17 mouse cellular contexts compared by ENCODE assay signal in genomic region chr10:93691344-93691743, GRCm38 (mm10). TPM values are rescaled to one million over a fixed set of nuclear protein-coding genes. Genes with fewer than 3 reads are reported as not detected.
DNase-seq lines count a peak whose midpoint lies in the region; ATAC-seq and TF ChIP-seq lines count a peak whose summit lies in the region.
"Had no signal": no experiment of that assay in that cellular context is flagged by ENCODE, and none has a peak within 500 bp of the region (broad histone marks: within the 10 kb centered on the region; RNA-seq: fewer than 3 reads in every experiment).

No protein-coding gene starts in this region.

- 0 out of 2 replicates have a peak overlapping the region, but pooled peaks have one; percentile 11 for H3K4me2 ChIP-seq in lung, embryonic 14.5 days
- H3K4me2 ChIP-seq in stomach, postnatal 0 days (replicated peaks; ENCODE audit: low read depth), result no peak overlapping the region
- H3K4me2 ChIP-seq in liver, embryonic 11.5 days, result no peak overlapping the region
- H3K4me2 ChIP-seq: hindbrain, embryonic 12.5 days had no signal

- no peaks in the 10 kb centered on the region for H3K36me3 ChIP-seq in lung, embryonic 14.5 days (ENCODE audit: insufficient read depth)
- no peaks in the 10 kb centered on the region for H3K36me3 ChIP-seq in stomach, postnatal 0 days (ENCODE audit: control insufficient read depth, insufficient read depth, low read length)
- H3K36me3 ChIP-seq in liver, embryonic 11.5 days (ENCODE audit: control insufficient read depth, insufficient read depth, low read length), result no peaks in the 10 kb centered on the region
- H3K36me3 ChIP-seq: embryonic facial prominence, embryonic 10.5 days; hindbrain, embryonic 12.5 days had no signal

- peak; percentile 87 for ATAC-seq in lung, embryonic 14.5 days (ENCODE audit: insufficient read depth)
- no peak for ATAC-seq in stomach, postnatal 0 days (ENCODE audit: low FRiP score, low TSS enrichment)
- no peak for ATAC-seq in liver, embryonic 11.5 days (replicated peaks; ENCODE audit: low FRiP score)
- ATAC-seq: hindbrain, embryonic 16.5 days; inflammation-experienced regulatory T-cells, adult 6 months had no signal

- peak; percentile 72 for DNase-seq in heart, adult 11 months
- no peak for DNase-seq in heart, adult 8-10 months (ENCODE audit: low spot score)
- peak; percentile 76 for DNase-seq in lung, embryonic 14.5 days
- no peak for DNase-seq in lung, postnatal 10 days
- DNase-seq in lung, postnatal 36 days, result peak; percentile 39
- DNase-seq in lung, postnatal 25 days (ENCODE audit: low spot score), result no peak
- peak; percentile 13 for DNase-seq in stomach, postnatal 0 days (ENCODE audit: low spot score)
- no peak for DNase-seq in liver, embryonic 11.5 days (ENCODE audit: low spot score)
- DNase-seq: adrenal gland, adult 2 months; adrenal gland, postnatal 25 days; cerebellum, adult 2 months; cerebellum, postnatal 10 days; heart, postnatal 36 days had no signal

- TF ChIP-seq CTCF in lung, embryonic 14.5 days (IDR thresholded peaks at IDR 0.05; ENCODE audit: low read depth), result no peak
- TF ChIP-seq CTCF in stomach, postnatal 0 days (IDR thresholded peaks at IDR 0.05; ENCODE audit: low read depth), result no peak

- TF ChIP-seq EP300 in stomach, postnatal 0 days (optimal IDR thresholded peaks at IDR 0.05), result no peak

- no peak overlapping the region for H3K9ac ChIP-seq in lung, embryonic 14.5 days
- H3K9ac ChIP-seq in stomach, postnatal 0 days (ENCODE audit: low read length), result no peak overlapping the region
- no peak overlapping the region for H3K9ac ChIP-seq in liver, embryonic 11.5 days (ENCODE audit: low read depth, low read length)
- H3K9ac ChIP-seq: hindbrain, embryonic 12.5 days had no signal

- H3K27ac ChIP-seq in lung, embryonic 14.5 days (ENCODE audit: low read depth), result peak overlapping the region; percentile 37
- H3K27ac ChIP-seq in stomach, postnatal 0 days (replicated peaks), result no peak overlapping the region
- no peak overlapping the region for H3K27ac ChIP-seq in liver, embryonic 11.5 days (ENCODE audit: low read depth, low read length)
- H3K27ac ChIP-seq: embryonic facial prominence, embryonic 10.5 days; hindbrain, embryonic 12.5 days had no signal

- H3K4me3 ChIP-seq in lung, embryonic 14.5 days (ENCODE audit: low read depth, low read length), result no peak overlapping the region
- H3K4me3 ChIP-seq in stomach, postnatal 0 days (ENCODE audit: low read depth, low read length), result no peak overlapping the region
- H3K4me3 ChIP-seq in liver, embryonic 11.5 days (ENCODE audit: low read depth, low read length), result no peak overlapping the region
- H3K4me3 ChIP-seq: embryonic facial prominence, embryonic 10.5 days; hindbrain, embryonic 12.5 days had no signal

- H3K4me1 ChIP-seq in lung, embryonic 14.5 days (ENCODE audit: insufficient read depth), result peaks cover 6% of the 10 kb centered on the region
- no peaks in the 10 kb centered on the region for H3K4me1 ChIP-seq in stomach, postnatal 0 days (replicated peaks; ENCODE audit: control insufficient read depth, insufficient read depth)
- H3K4me1 ChIP-seq in liver, embryonic 11.5 days (replicated peaks; ENCODE audit: control insufficient read depth, insufficient read depth, low read length), result peaks cover 3% of the 10 kb centered on the region
- H3K4me1 ChIP-seq: embryonic facial prominence, embryonic 10.5 days had no signal

- H3K27me3 ChIP-seq in lung, embryonic 14.5 days (ENCODE audit: insufficient read depth, low read length), result no peaks in the 10 kb centered on the region
- H3K27me3 ChIP-seq in stomach, postnatal 0 days (ENCODE audit: control insufficient read depth, insufficient read depth, low read length), result no peaks in the 10 kb centered on the region
- H3K27me3 ChIP-seq in liver, embryonic 11.5 days (replicated peaks; ENCODE audit: control insufficient read depth, insufficient read depth, low read length), result no peaks in the 10 kb centered on the region
- H3K27me3 ChIP-seq: hindbrain, embryonic 12.5 days had no signal

- H3K9me3 ChIP-seq in lung, embryonic 14.5 days (ENCODE audit: low read depth, low read length), result no peaks in the 10 kb centered on the region
- no peaks in the 10 kb centered on the region for H3K9me3 ChIP-seq in stomach, postnatal 0 days (ENCODE audit: control insufficient read depth, low read length)
- H3K9me3 ChIP-seq in liver, embryonic 11.5 days (ENCODE audit: control insufficient read depth, low read length), result no peaks in the 10 kb centered on the region
- H3K9me3 ChIP-seq: embryonic facial prominence, embryonic 10.5 days; hindbrain, embryonic 12.5 days had no signal

- 33% methylated on average over 11 of the region's 11 CpGs for WGBS in lung, embryonic 14.5 days
- WGBS in stomach, postnatal 0 days, result 46% methylated on average over 11 of the region's 11 CpGs
- WGBS in liver, embryonic 11.5 days, result 65% methylated on average over 11 of the region's 11 CpGs

RNA-seq across cellular contexts. Expression of gene Ntn4, which starts 50.9 kb away (rescaled TPM):
- 10 to 100 TPM; 11.0 to 15.5 (median 11.9) TPM for total RNA-seq in heart, adult 8-10 months (2022)
- 0.76 and 0.92 TPM in 2 replicates for polyA plus RNA-seq in lung, embryonic 14.5 days (2014; fragmentation: Nextera tagmentation; extraction: Ambion mirVana)
- 0.76 and 0.81 TPM in 2 replicates for polyA plus RNA-seq in stomach, postnatal 0 days (2015; fragmentation: Nextera tagmentation; extraction: Ambion mirVana)
- polyA plus RNA-seq in liver, embryonic 11.5 days (2014; fragmentation: Nextera tagmentation; extraction: Ambion mirVana), result 0.56 and 0.60 TPM in 2 replicates

Comparison
In these comparisons a context has a peak if more than half of its experiments do, and no peak if none do; other contexts are left out.
1. DNase-seq: peak in heart, adult 11 months (single experiment), lung, embryonic 14.5 days (single experiment), lung, postnatal 36 days (single experiment) and stomach, postnatal 0 days (single experiment); none in heart, adult 8-10 months (single experiment), lung, postnatal 10 days (single experiment), lung, postnatal 25 days (single experiment) and liver, embryonic 11.5 days (single experiment).